Mouse (Mus musculus): ENCODE results near the gene Stard13.

GRCm38 (mm10) chr5:151277927-151278326, 44.3 kb upstream of the Stard13 start:
- TF ChIP-seq CTCF (IDR thresholded peaks at IDR 0.05) = no peak
- no peak for TF ChIP-seq EP300 (IDR thresholded peaks at IDR 0.05)
